Mouse (Mus musculus) myocyte (in vitro differentiated cells): ENCODE measurements around the gene Ltbp3. TPM values are rescaled to one million over a fixed set of nuclear protein-coding genes. Genes with fewer than 3 reads are reported as not detected.

Experiments used
- H3K27me3 ChIP-seq: one replicate; pipeline ENCODE4 v1.6.1; 2011; ENCODE audit not compliant: control insufficient read depth, insufficient read depth, insufficient read length
- H3K36me3 ChIP-seq: one replicate; pipeline ENCODE4 v1.6.1; 2011; ENCODE audit not compliant: control insufficient read depth, insufficient read depth
- H3K4me2 ChIP-seq: one replicate; pipeline ENCODE4 v1.6.1; 2011; ENCODE audit warnings: low read depth, control low read depth
- H3K4me3 ChIP-seq: one replicate; pipeline ENCODE4 v1.5.1; 2011; ENCODE audit warnings: mild to moderate bottlenecking, control low read depth, moderate library complexity
- H3K79me2 ChIP-seq: one replicate; pipeline ENCODE4 v1.6.1; 2011; ENCODE audit not compliant: control insufficient read depth, insufficient read depth
- H3ac ChIP-seq: one replicate; pipeline ENCODE4 v1.6.1; 2011; ENCODE audit not compliant: control insufficient read depth, insufficient read length
- CEBPB ChIP-seq: IDR thresholded peaks from 2 replicates; pipeline ENCODE4 v1.6.1; 2011; ENCODE audit warnings: mild to moderate bottlenecking, moderate library complexity; ENCODE audit not compliant: poor library complexity, insufficient read depth, severe bottlenecking
- E2F4 ChIP-seq: IDR thresholded peaks from one replicate; pipeline ENCODE4 v1.6.1; 2011; ENCODE audit warnings: mild to moderate bottlenecking, control low read depth, moderate library complexity; ENCODE audit not compliant: insufficient read depth
- MAX ChIP-seq: IDR thresholded peaks from one replicate; pipeline ENCODE4 v1.6.1; 2011; ENCODE audit warnings: low read depth, mild to moderate bottlenecking, control low read depth
- MYOD1 ChIP-seq, 3 experiments: IDR thresholded peaks; one replicate each; pipeline ENCODE4 v1.6.1; 2011; ENCODE audit warnings: control low read depth in 2 of 3, low read depth in 2 of 3, mild to moderate bottlenecking in 2 of 3, moderate library complexity in 1 of 3; ENCODE audit not compliant: insufficient read length in 2 of 3, control insufficient read depth in 1 of 3
- MYOG ChIP-seq, 3 experiments: IDR thresholded peaks; one replicate each; pipeline ENCODE4 v1.6.1; 2011; ENCODE audit warnings: control low read depth in 2 of 3, low read depth in 2 of 3, mild to moderate bottlenecking in 2 of 3; ENCODE audit not compliant: insufficient read length in 2 of 3, control insufficient read depth in 1 of 3, insufficient read depth in 1 of 3
- POLR2A ChIP-seq: IDR thresholded peaks from one replicate; pipeline ENCODE4 v1.6.1; 2011; ENCODE audit warnings: low read depth, mild to moderate bottlenecking, control low read depth, moderate library complexity; ENCODE audit not compliant: insufficient read length
- POLR2AphosphoS2 ChIP-seq: IDR thresholded peaks from one replicate; pipeline ENCODE4 v1.6.1; 2011; ENCODE audit warnings: low read depth, control low read depth; ENCODE audit not compliant: insufficient read length
- REST ChIP-seq: IDR thresholded peaks from one replicate; pipeline ENCODE4 v1.6.1; 2011; ENCODE audit warnings: mild to moderate bottlenecking, control low read depth, moderate library complexity; ENCODE audit not compliant: insufficient read depth, insufficient read length
- SRF ChIP-seq: IDR thresholded peaks from one replicate; pipeline ENCODE4 v1.6.1; 2011; ENCODE audit warnings: low read depth; ENCODE audit not compliant: control insufficient read depth, insufficient read length
- TCF12 ChIP-seq: IDR thresholded peaks from one replicate; pipeline ENCODE4 v1.6.1; 2011; ENCODE audit warnings: mild to moderate bottlenecking, control low read depth; ENCODE audit not compliant: poor library complexity, insufficient read depth, severe bottlenecking
- TCF3 ChIP-seq: IDR thresholded peaks from one replicate; pipeline ENCODE4 v1.6.1; 2011; ENCODE audit warnings: low read depth, control low read depth; ENCODE audit not compliant: insufficient read length
- USF1 ChIP-seq: IDR thresholded peaks from one replicate; pipeline ENCODE4 v1.6.1; 2011; ENCODE audit warnings: low read depth, mild to moderate bottlenecking, control low read depth, moderate library complexity
- polyA plus RNA-seq: library from polyadenylated mRNA; unstranded; fragments of >200 nt; fragmentation: generic; extraction: Trizol; gene quantifications from one replicate; pipeline ENCODE4 v1.2.1, GENCODE M21; 2012; ENCODE audit warnings: missing spikeins

The Ltbp3 gene
- polyA plus RNA-seq, 1 experiment = 100 TPM

DNA sequence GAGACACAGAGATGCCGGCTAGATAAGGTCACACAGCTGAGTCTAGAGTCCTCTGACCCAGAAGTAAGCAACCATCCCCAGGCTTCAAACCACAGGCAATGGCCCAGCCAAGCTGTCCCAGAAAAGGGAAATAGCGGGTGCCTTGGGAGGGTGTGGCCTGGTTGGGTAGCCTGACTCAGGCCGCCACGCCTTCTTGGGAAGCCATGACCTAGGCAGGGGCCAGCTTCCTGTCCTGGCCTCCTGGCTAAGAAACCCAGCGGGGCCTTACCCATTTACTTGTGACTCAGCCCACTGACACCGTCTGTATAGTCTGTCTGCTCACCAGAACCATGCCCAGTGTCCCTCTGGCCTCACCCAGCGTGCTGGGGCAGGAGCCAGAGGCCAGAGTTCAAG, 16.2 kb upstream of the Ltbp3 start:
- Histone ChIP-seq H3ac (peak overlapping the region; percentile 15), H3K27me3 (no peaks in the 10 kb centered on the region), H3K79me2 (peaks cover 63% of the 10 kb centered on the region), H3K4me2 (peak overlapping the region; percentile 100), H3K4me3 (peak overlapping the region; percentile 93), H3K36me3 (peaks cover 40% of the 10 kb centered on the region)
- peak; percentile 83 for TF ChIP-seq POLR2AphosphoS2
- TF ChIP-seq SRF = peak; percentile 88
- TF ChIP-seq REST = no peak
- peak in 1 of 3 experiments; percentile 38 for TF ChIP-seq MYOD1 (IDR thresholded peaks at IDR 0.05; ENCODE audit: control insufficient read depth in 1 of 3, insufficient read length in 2 of 3, low read depth in 2 of 3)
- TF ChIP-seq MAX = peak; percentile 32
- no peak for TF ChIP-seq E2F4
- no peak for TF ChIP-seq TCF12
- TF ChIP-seq CEBPB = no peak
- no peak for TF ChIP-seq TCF3
- peak in 1 of 3 experiments; percentile 60 for TF ChIP-seq MYOG (IDR thresholded peaks at IDR 0.05; ENCODE audit: control insufficient read depth in 1 of 3, insufficient read depth in 1 of 3, insufficient read length in 2 of 3, low read depth in 2 of 3)
- TF ChIP-seq POLR2A = peak; percentile 89
- no peak for TF ChIP-seq USF1

DNA sequence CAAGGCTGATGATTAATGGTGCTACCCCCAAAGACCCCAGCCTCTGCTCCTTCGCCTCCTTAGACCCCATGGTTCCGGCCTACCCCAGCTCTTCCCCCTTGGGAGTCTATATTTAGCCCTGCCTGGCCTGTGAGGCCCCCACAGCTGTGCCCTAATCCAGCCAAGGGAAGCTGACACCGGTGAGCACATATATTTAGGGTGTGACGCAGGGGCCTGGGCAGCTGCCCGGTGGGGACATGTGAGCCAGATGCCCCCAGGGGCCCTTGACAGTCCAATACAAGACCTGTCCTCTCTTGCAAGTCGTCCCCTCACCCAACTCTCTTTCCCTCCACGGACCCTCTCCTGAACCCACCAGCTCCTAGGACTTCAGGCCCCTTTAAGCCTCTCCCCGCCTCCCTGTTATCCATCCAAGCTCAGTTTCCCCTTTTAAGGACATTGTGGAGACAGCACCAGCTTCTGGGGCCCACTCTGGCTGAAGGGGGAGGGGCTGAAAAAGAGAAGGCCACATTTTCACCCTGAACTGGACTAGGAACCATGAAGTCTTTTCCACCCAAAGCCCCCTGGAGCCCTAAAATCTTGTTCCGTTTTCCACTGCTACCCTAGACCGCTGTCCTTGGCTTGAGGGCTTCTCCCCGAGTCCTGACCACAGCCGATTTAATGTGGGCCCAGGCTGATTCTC, 15.5 kb upstream of the Ltbp3 start:
- TF ChIP-seq CEBPB = no peak
- peak; percentile 15 for TF ChIP-seq TCF3
- peak; percentile 90 to 99 (median 91) for TF ChIP-seq MYOG (IDR thresholded peaks at IDR 0.05; ENCODE audit: control insufficient read depth in 1 of 3, insufficient read depth in 1 of 3, insufficient read length in 2 of 3, low read depth in 2 of 3)
- no peak for TF ChIP-seq POLR2AphosphoS2
- TF ChIP-seq TCF12 = peak; percentile 79
- TF ChIP-seq POLR2A = no peak
- no peak for TF ChIP-seq E2F4
- TF ChIP-seq REST = no peak
- TF ChIP-seq MYOD1 (IDR thresholded peaks at IDR 0.05; ENCODE audit: control insufficient read depth in 1 of 3, insufficient read length in 2 of 3, low read depth in 2 of 3) = peak; percentile 32 to 93 (median 83)
- peak; percentile 88 for TF ChIP-seq SRF
- TF ChIP-seq MAX = no peak
- TF ChIP-seq USF1 = peak; percentile 1
- peaks cover 34% of the 10 kb centered on the region for H3K36me3 ChIP-seq
- H3K4me3 ChIP-seq = peak overlapping the region; percentile 93
- H3K4me2 ChIP-seq = peak overlapping the region; percentile 100
- no peaks in the 10 kb centered on the region for H3K27me3 ChIP-seq
- H3K79me2 ChIP-seq = peaks cover 63% of the 10 kb centered on the region
- H3ac ChIP-seq = peak overlapping the region; percentile 15

DNA sequence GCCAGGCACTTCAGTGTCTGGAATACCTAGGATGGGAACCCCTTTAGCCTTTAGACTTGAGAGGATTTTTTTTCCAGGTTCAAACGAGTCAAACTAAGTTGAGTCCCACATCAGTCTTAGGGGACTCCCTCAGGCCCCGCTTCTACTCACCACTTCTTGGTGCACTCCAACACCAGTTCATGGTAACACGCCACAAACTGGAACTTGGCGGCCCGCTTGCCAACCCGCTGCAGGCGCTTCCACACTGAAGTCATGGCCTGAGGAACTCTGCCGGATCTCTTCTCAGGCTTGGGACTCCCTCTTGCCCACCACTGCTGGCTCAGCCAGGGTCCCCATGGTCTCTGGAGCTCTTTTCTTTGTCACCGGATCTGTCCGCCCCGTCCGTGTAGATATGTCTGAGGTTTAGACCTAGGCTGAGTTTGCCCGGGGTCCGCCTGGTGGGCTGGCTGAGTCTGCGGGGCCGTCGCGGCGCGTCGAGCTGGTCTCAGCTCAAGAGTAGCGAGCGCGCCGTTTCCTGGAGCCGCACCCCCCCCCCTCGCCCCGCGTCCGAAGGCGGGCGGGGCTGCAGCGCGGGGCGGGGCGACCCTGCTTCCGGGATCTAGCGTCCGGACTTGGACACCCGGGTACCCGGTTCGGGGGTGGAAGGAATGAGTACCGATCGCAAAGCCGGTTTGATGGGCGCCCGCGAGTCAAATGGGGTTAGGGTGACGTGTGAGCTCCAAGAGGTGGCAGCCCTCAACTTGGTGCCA, 14.8 kb upstream of the Ltbp3 start, which contains the start of gene Ehbp1l1:
Ehbp1l1 (minus strand) TSS at position 551 of the 749 bp plus-strand sequence.
- no peaks in the 10 kb centered on the region for H3K27me3 ChIP-seq
- peaks cover 26% of the 10 kb centered on the region for H3K36me3 ChIP-seq
- peaks cover 67% of the 10 kb centered on the region for H3K79me2 ChIP-seq
- peak within 1 kb of the TSS; percentile 93 for H3K4me3 ChIP-seq
- H3ac ChIP-seq = peak within 1 kb of the TSS; percentile 15
- peak within 1 kb of the TSS; percentile 100 for H3K4me2 ChIP-seq
- TF ChIP-seq POLR2A (peak; percentile 83), POLR2AphosphoS2 (peak; percentile 71), REST (no peak), MYOD1 (IDR thresholded peaks at IDR 0.05; ENCODE audit: control insufficient read depth in 1 of 3, insufficient read length in 2 of 3, low read depth in 2 of 3) (peak in 1 of 3 experiments; percentile 4), MYOG (IDR thresholded peaks at IDR 0.05; ENCODE audit: control insufficient read depth in 1 of 3, insufficient read depth in 1 of 3, insufficient read length in 2 of 3, low read depth in 2 of 3) (no peak), MAX (no peak), CEBPB (no peak), SRF (no peak), USF1 (no peak)

DNA sequence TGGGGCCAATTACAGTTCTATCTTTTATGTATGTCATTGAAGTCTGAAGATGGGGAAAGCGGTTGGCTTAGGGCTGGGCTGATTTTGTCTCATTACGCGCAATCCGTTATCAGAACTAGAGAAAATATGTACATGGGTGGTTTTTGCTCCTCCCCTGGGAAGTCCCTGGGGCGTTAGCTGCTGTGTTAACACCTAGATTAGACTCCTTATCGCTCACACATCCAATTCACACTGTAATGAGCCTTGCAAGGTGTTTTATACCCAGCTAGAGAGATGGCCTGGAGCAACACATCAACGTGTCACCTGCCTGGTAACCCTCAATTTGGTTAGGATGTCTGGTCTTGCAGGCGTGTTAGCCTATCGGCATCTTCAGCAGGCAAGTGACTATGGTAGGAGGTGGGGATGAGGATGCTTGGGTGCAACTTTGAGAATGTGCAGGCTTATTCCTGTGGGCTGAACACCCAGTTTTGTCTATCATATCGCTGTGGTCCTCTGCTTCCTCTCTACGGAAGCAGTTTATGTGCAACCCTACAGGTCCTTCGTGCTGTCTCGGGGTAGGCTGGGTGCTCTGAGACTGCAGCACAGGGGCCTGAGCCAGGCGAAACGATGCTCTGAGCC, 13.6 kb upstream of the Ltbp3 start:
- Histone ChIP-seq H3ac (no peak overlapping the region), H3K79me2 (peaks cover 73% of the 10 kb centered on the region), H3K36me3 (peaks cover 19% of the 10 kb centered on the region), H3K4me3 (peak overlapping the region; percentile 93), H3K4me2 (peak overlapping the region; percentile 97), H3K27me3 (no peaks in the 10 kb centered on the region)
- TF ChIP-seq POLR2AphosphoS2 = peak; percentile 11
- no peak for TF ChIP-seq REST
